Mouse (Mus musculus) heart, embryonic 11.5 days (tissue): Measurements from ENCODE around the gene Lbx2. TPM values are rescaled to one million over a fixed set of nuclear protein-coding genes. Genes with fewer than 3 reads are reported as not detected.

ENCODE experiments used
- ATAC-seq: fragments of 200-750 bp; cut with Nextera tagmentation; replicated peaks from 2 replicates; pipeline ENCODE4 v1.8.0; 2017; ENCODE audit warnings: moderate library complexity; ENCODE audit not compliant: insufficient number of reproducible peaks, low FRiP score, low TSS enrichment
- H3K27ac ChIP-seq: fragments of 300-500 bp; sonication (generic); 2 replicates; pipeline ENCODE4 v1.5.1; 2014; ENCODE audit warnings: mild to moderate bottlenecking, low read depth, low read length
- H3K27me3 ChIP-seq: fragments of 300-500 bp; sonication (generic); 2 replicates; pipeline ENCODE4 v1.6.1; 2014; ENCODE audit warnings: mild to moderate bottlenecking, low read length, mixed read lengths; ENCODE audit not compliant: control insufficient read depth, insufficient read depth
- H3K36me3 ChIP-seq: fragments of 300-500 bp; sonication (generic); 2 replicates; pipeline ENCODE4 v1.6.1; 2014; ENCODE audit warnings: mild to moderate bottlenecking, low read length, moderate library complexity, mixed read lengths; ENCODE audit not compliant: control insufficient read depth, insufficient read depth
- H3K4me1 ChIP-seq: fragments of 300-500 bp; sonication (generic); 2 replicates; pipeline ENCODE4 v1.6.1; 2014; ENCODE audit warnings: low read length; ENCODE audit not compliant: control insufficient read depth, insufficient read depth
- H3K4me2 ChIP-seq: fragments of 300-500 bp; sonication (generic); 2 replicates; pipeline ENCODE4 v1.6.1; 2014; ENCODE audit warnings: mild to moderate bottlenecking, moderate library complexity
- H3K4me3 ChIP-seq: fragments of 300-500 bp; sonication (generic); 2 replicates; pipeline ENCODE4 v1.5.1; 2014; ENCODE audit warnings: low read depth, low read length
- H3K9ac ChIP-seq: fragments of 300-500 bp; sonication (generic); 2 replicates; pipeline ENCODE4 v1.6.1; 2014; ENCODE audit warnings: mild to moderate bottlenecking, low read depth, low read length, moderate library complexity
- H3K9me3 ChIP-seq: fragments of 300-500 bp; sonication (generic); replicated peaks from 2 replicates; pipeline ENCODE4 v1.6.1; 2016; ENCODE audit warnings: low read length; ENCODE audit not compliant: control insufficient read depth
- WGBS: fragments of 180-500 bp; shearing (Covaris S2); extraction: QIAGEN DNeasy Blood & Tissue Kit; methylation state at CpG from one replicate; pipeline ENCODE4 v1.1.7; 2014; ENCODE audit not compliant: insufficient replicate concordance; 5-methylcytosine and 5-hydroxymethylcytosine counted together
- polyA plus RNA-seq: library from polyadenylated mRNA; unstranded; fragments of >200 nt; fragmentation: Nextera tagmentation; extraction: Ambion mirVana; gene quantifications from 2 replicates; pipeline ENCODE4 v1.2.1, GENCODE M21; 2014

The Lbx2 gene
- polyA plus RNA-seq, 1 experiment from 2014 or later, result 0.52 TPM

GRCm38 (mm10) chr6:83111510-83112136 lies 25.5 kb downstream of the Lbx2 start:
- Histone ChIP-seq H3K36me3 (no peaks in the 10 kb centered on the region), H3K4me1 (peaks cover 32% of the 10 kb centered on the region), H3K9ac (no peak overlapping the region), H3K9me3 (no peaks in the 10 kb centered on the region), H3K27me3 (no peaks in the 10 kb centered on the region), H3K4me2 (no peak overlapping the region), H3K27ac (no peak overlapping the region), H3K4me3 (no peak overlapping the region)
- no peak for ATAC-seq
- 77% methylated on average over 4 of the region's 4 CpGs for WGBS

GRCm38 (mm10) chr6:83115011-83115671 lies 29.0 kb downstream of the Lbx2 start, which contains the start of gene Mogs:
Gene Mogs (plus strand): TSS chr6:83115496.
- Histone ChIP-seq H3K36me3 (peaks cover 22% of the 10 kb centered on the region), H3K27me3 (no peaks in the 10 kb centered on the region), H3K4me1 (peaks cover 30% of the 10 kb centered on the region), H3K27ac (peak within 1 kb of the TSS; percentile 87), H3K4me3 (peak within 1 kb of the TSS; percentile 65), H3K9me3 (no peaks in the 10 kb centered on the region), H3K4me2 (peak within 1 kb of the TSS; percentile 89), H3K9ac (peak within 1 kb of the TSS; percentile 87)
- WGBS, result under 1% methylated on average over 46 of the region's 58 CpGs
- ATAC-seq, result peak; percentile 82

DNA sequence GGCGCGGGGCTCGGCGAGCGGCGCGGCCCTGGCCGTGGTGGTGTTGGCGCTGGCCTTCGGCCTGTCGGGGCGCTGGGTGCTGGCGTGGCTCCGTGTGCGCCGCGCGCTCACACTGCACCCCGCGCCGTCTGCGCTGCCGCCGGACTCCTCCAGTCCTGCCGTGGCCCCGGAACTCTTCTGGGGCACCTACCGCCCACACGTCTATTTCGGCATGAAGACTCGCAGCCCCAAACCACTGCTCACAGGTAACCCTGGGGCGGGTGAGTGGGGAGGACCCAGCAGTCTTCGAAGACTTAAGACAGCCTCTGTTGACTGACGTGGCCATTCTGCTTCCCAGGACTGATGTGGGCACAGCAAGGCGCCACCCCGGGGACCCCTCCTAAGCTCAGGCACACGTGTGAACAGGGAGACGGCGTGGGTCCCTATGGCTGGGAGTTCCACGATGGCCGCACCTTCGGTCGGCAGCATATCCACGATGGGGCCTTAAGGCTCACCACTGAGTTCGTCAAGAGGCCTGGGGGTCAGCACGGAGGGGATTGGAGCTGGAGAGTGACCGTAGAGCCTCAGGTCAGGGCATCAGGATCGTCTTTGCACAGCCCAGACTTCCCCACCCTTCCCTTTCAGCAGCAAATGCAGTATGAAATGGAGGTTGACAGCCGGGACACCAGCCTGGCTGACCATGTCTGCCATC lies 29.7 kb downstream of the Lbx2 start:
- Histone ChIP-seq H3K9ac (peak overlapping the region; percentile 87), H3K9me3 (no peaks in the 10 kb centered on the region), H3K4me2 (peak overlapping the region; percentile 89), H3K4me3 (peak overlapping the region; percentile 65), H3K4me1 (peaks cover 28% of the 10 kb centered on the region), H3K27ac (peak overlapping the region; percentile 87), H3K36me3 (peaks cover 22% of the 10 kb centered on the region), H3K27me3 (no peaks in the 10 kb centered on the region)
- WGBS, result 2% methylated on average over 29 of the region's 48 CpGs
- 0 out of 2 replicates have a peak, but pooled peaks have one; percentile 17 for ATAC-seq

DNA sequence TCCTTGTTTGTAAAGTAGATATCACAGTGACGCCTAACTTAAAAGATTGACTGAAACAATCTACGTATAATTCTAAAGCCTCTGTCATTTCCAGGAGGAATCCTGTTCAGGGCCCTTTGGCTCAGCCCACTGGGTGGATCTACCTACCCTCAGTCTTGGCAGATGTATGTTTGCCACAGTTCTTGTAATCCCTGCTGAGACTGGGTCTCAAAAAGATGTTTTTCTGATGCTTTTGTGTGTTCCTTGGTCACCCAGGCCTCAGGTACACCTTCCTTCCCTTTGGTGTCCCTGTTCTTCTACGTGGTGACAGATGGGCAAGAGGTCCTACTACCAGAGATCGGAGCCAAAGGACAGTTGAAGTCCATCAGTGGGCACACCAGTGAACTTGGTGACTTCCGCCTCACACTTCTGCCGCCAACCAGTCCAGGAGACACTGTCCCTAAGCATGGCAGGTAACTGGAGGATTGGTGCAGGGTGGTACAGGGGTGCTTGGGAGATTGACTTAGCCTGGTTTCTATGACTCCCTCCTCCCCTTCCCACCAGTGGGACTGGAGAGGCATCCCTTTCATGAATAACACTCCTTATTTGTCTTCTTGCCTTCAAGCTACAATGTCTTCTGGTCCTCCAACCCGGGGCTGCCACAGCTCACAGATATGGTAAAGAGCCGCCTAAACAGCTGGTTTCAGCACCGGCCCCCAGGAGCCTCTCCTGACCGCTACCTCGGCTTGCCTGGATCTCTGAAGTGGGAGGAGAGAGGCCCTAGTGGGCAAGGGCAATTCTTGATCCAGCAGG lies 30.4 kb downstream of the Lbx2 start:
- Histone ChIP-seq H3K36me3 (peaks cover 22% of the 10 kb centered on the region), H3K27ac (0 out of 2 replicates have a peak overlapping the region, but pooled peaks have one; percentile 87), H3K9ac (peak overlapping the region; percentile 87), H3K27me3 (no peaks in the 10 kb centered on the region), H3K9me3 (no peaks in the 10 kb centered on the region), H3K4me2 (peak overlapping the region; percentile 89), H3K4me1 (peaks cover 26% of the 10 kb centered on the region), H3K4me3 (peak overlapping the region; percentile 65)
- 76% methylated on average over 11 of the region's 11 CpGs for WGBS
- no peak for ATAC-seq

DNA sequence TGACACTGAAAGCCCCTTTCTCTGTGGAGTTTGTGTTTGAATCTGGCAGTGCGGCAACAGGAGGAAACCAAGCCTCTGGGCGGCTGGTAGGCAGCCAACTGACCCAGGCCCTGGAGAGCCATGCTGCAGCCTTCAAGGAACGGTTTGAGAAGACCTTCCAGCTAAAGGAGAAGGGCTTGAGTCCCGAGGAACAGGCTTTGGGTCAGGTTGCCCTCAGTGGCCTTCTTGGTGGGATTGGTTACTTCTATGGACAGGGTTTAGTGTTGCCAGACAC lies 30.9 kb downstream of the Lbx2 start:
- 0 out of 2 replicates have a peak overlapping the region, but pooled peaks have one; percentile 87 for H3K9ac ChIP-seq
- H3K4me3 ChIP-seq, result peak overlapping the region; percentile 65
- H3K4me2 ChIP-seq, result no peak overlapping the region; the same call in 1 of the 2 replicates
- 78% methylated on average over 4 of the region's 4 CpGs for WGBS
- no peaks in the 10 kb centered on the region for H3K27me3 ChIP-seq
- H3K4me1 ChIP-seq, result peaks cover 26% of the 10 kb centered on the region
- H3K36me3 ChIP-seq, result peaks cover 22% of the 10 kb centered on the region
- H3K27ac ChIP-seq, result no peak overlapping the region
- ATAC-seq, result no peak
- no peaks in the 10 kb centered on the region for H3K9me3 ChIP-seq

- Histone ChIP-seq H3K9ac (no peak overlapping the region), H3K4me1 (peaks cover 28% of the 10 kb centered on the region), H3K27ac (no peak overlapping the region; the same call in 1 of the 2 replicates), H3K36me3 (peaks cover 22% of the 10 kb centered on the region), H3K27me3 (no peaks in the 10 kb centered on the region), H3K9me3 (no peaks in the 10 kb centered on the region), H3K4me2 (no peak overlapping the region), H3K4me3 (peak overlapping the region; percentile 65; the same call in 1 of the 2 replicates)
- 88% methylated on average over 13 of the region's 13 CpGs for WGBS
- ATAC-seq, result no peak
These were observed 31.4 kb downstream of the Lbx2 start for GRCm38 (mm10) chr6:83117616-83118015.

DNA sequence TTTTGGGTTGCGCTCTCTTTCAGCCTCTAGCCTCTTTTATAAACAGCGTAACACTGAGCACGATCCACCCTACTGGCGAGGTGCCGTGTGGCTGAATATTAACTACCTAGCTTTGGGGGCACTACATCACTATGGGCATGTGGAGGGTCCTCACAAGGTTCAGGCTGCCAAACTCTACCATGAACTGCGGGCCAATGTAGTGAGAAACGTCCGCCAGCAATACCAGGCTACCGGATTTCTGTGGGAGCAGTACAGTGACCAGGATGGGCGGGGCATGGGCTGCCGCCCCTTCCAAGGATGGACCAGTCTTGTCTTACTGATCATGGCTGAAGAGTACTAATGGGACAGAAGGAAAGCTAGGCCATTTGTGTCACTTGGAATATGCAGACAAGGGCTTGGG lies 32.2 kb downstream of the Lbx2 start:
- Histone ChIP-seq H3K4me1 (peaks cover 32% of the 10 kb centered on the region), H3K4me2 (no peak overlapping the region), H3K9me3 (no peaks in the 10 kb centered on the region), H3K9ac (0 out of 2 replicates have a peak overlapping the region, but pooled peaks have one; percentile 8), H3K27me3 (no peaks in the 10 kb centered on the region), H3K27ac (no peak overlapping the region), H3K4me3 (no peak overlapping the region), H3K36me3 (peaks cover 22% of the 10 kb centered on the region)
- 81% methylated on average over 11 of the region's 11 CpGs for WGBS
- ATAC-seq, result no peak
